Mouse (Mus musculus) bone marrow, adult 2 months (tissue): ENCODE data around the gene Arhgap23. TPM values are rescaled to one million over a fixed set of nuclear protein-coding genes. Genes with fewer than 3 reads are reported as not detected.
A peak's percentile ranks its signal among the peaks of the same experiment; 100 is the strongest.

Experiments
- H3K27ac ChIP-seq: fragments of 200-500 bp; 2 replicates; pipeline ENCODE4 v1.5.1; 2012; ENCODE audit warnings: low read depth, mild to moderate bottlenecking, control low read depth, inconsistent platforms, low read length; ENCODE audit not compliant: control insufficient read depth, poor library complexity, insufficient read depth
- H3K4me1 ChIP-seq: fragments of 200-500 bp; 2 replicates; pipeline ENCODE4 v1.6.1; 2011; ENCODE audit warnings: low read length; ENCODE audit not compliant: control insufficient read depth, insufficient read depth
- H3K4me3 ChIP-seq: fragments of 200-500 bp; replicated peaks from 2 replicates; pipeline ENCODE3; 2011; ENCODE audit warnings: mild to moderate bottlenecking, low read depth, low read length, control low read depth; ENCODE audit not compliant: control insufficient read depth
- CTCF ChIP-seq: fragments of 200-500 bp; IDR thresholded peaks from 2 replicates; pipeline ENCODE4 v1.5.1; 2011; ENCODE audit warnings: low read length, control low read depth; ENCODE audit not compliant: control insufficient read depth, insufficient read depth
- POLR2A ChIP-seq: fragments of 200-500 bp; IDR thresholded peaks from 2 replicates; pipeline ENCODE4 v1.6.1; 2011; ENCODE audit warnings: low read depth, mild to moderate bottlenecking, control low read depth, low read length, borderline replicate concordance; ENCODE audit not compliant: control insufficient read depth
- WGBS: fragments of 180-500 bp; shearing (Covaris S2); methylation state at CpG from one replicate; pipeline ENCODE4 v1.1.7; 2018; 5-methylcytosine and 5-hydroxymethylcytosine counted together
- polyA plus RNA-seq: library from polyadenylated mRNA; stranded (reverse); fragments of >200 nt; gene quantifications from 2 replicates; pipeline ENCODE4 v1.2.4, GENCODE M21; 2011; ENCODE audit warnings: low replicate concordance; ENCODE audit not compliant: missing spikeins, insufficient read depth, insufficient read length

Gene Arhgap23
- polyA plus RNA-seq, 1 experiment = 39.9 TPM

DNA sequence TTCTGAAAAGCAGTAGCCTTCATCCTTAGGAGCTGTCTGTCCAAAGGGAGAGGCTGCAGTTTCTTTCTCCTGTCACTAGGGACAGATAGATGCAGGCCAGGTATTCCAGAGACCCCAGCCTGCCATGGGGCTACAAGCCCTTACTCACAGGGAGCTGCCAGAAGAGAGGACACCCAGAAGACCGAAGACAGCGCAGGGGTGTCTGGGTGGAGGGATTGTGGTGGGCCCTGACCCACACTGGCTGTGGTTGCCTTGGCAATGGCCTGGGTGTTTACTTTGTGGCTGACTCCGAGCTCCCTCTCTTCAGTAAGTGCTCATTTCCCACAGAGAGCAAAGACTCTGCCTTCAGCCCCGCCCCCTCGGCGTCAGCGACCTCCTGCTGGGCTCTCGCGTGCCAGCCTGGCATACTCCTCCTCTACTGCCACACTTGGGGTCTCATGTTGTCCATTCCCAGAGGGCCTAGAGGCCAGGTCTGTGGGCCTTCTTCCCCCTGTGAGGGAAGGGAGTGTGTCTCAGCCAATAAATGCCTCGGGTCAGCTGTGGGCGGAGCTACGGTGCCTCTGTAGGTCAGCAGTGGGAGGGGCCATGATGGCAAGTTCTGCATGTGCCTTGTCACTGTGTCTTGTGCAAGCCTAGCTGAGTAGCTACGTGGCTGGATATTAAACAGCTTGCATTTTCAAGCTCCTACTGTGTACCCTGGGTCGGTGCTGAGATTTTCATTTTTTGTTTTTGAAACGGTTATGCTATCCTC lies 19.5 kb downstream of the Arhgap23 start:
- Histone ChIP-seq H3K27ac (peak overlapping the region; percentile 97), H3K4me1 (peaks cover 3% of the 10 kb centered on the region; the same call in 1 of the 2 replicates), H3K4me3 (peak overlapping the region; percentile 76)
- WGBS = 1% methylated on average over 15 of the region's 15 CpGs
- no peak; the same call in 1 of the 2 replicates for TF ChIP-seq CTCF
- peak; percentile 42; the same call in 1 of the 2 replicates for TF ChIP-seq POLR2A

DNA sequence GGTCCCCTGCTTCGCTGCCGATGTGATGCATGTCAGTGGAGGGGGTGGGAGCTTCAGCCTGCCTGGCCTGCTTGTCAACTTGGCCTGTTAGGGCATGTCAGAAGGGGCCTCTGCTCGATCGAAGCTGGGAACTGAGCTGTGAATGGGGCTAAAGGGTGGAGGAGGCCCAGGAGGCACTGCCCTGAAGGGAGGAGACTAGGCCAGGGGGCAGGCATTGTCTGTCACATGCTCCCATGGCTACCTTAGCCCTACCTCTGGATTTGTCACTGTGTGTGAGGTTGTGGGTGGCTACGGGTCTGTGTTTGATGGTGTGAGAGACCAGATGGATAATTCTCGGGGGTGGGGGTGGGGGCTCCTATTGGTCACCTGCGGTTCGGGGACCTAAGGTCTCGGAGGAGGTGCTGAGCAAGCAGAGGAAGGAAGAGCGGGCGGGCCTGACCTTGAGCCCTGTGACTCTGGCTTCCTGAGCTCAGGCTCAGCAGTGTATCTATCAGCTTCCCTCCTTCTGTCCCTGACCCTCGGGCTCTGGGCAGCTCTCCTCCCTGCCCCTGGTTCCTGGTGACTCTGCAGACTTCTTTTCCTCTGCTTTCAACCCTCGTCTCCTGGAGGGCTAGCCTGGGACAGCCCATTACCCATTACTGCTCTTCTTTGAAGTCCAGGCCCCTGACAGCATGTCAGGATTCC lies 20.6 kb downstream of the Arhgap23 start:
- Histone ChIP-seq H3K4me3 (peak overlapping the region; percentile 8), H3K4me1 (peaks cover 3% of the 10 kb centered on the region; the same call in 1 of the 2 replicates), H3K27ac (peak overlapping the region; percentile 82)
- 9% methylated on average over 13 of the region's 13 CpGs for WGBS
- TF ChIP-seq POLR2A (no peak; the same call in 1 of the 2 replicates), CTCF (no peak)

DNA sequence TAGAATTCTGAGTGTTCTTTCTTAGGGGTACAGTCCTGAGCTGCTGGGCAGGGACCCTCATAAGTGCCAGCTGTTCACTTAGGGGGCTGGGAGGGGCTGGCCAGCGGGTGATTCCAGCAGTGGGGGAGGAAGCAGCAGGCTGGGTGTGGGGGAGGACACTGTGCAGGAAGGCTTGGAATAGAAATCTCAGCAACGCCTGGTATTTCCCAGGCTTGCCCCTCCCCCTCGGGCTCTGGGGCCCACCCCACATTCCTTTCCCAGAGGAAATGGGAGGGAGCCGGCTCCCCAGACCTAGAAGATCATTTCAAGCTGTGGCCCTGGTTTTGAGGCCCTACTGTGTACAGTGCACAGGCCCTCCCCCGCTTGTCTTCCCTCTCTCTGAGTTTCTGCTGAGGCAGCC lies 22.4 kb downstream of the Arhgap23 start:
- H3K4me3 ChIP-seq = no peak overlapping the region
- TF ChIP-seq POLR2A (no peak), CTCF (no peak)
- H3K27ac ChIP-seq = no peak overlapping the region
- WGBS = 62% methylated on average over 5 of the region's 5 CpGs
- peaks cover 3% of the 10 kb centered on the region; the same call in 1 of the 2 replicates for H3K4me1 ChIP-seq

DNA sequence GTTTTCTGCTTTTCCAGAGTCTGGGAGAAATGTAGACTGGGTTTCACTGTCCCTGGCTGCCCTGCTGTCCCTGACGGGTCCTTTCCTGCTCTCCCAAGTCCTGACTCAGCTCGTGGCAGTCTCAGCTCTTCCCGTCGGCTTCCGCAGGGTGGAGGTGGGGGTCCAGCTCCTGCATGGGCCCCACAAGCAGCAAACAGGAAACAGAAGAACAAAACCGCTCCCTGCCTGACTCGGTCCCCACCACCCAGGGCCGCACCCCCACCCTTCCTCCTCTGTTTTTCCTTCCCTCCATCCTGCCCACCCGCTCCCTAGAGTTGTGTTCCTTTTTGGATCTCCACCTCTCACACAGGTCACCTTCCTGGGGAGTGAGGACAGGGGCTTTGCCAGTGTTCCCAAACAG lies 23.5 kb downstream of the Arhgap23 start:
- peaks cover 1% of the 10 kb centered on the region; the same call in 1 of the 2 replicates for H3K4me1 ChIP-seq
- H3K27ac ChIP-seq = no peak overlapping the region
- no peak for TF ChIP-seq CTCF
- no peak for TF ChIP-seq POLR2A
- WGBS = 23% methylated on average over 9 of the region's 9 CpGs
- no peak overlapping the region for H3K4me3 ChIP-seq

DNA sequence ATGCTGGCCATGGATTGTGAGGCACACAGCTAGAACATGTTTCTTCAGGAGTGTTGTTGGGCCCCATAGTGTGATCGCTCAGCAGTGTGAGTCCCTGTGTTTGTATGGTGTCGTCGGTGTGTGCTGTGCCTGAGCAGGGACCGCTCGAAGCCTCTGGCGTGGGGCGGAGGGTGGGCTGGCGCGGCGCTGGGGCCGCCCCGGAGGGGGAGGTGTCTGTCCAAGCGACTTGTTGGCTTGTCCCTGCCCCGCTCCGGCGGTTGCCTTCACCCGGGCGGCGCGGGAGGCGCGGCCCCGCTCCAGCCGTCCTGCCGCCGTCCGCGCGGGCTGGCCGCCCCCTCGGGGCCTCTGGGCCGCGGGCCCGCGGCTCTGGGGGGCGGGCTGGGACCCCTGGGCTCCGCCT lies 24.6 kb downstream of the Arhgap23 start:
- no peak for TF ChIP-seq CTCF
- TF ChIP-seq POLR2A = peak; percentile 91
- Histone ChIP-seq H3K27ac (peak overlapping the region; percentile 80; the same call in 1 of the 2 replicates), H3K4me1 (peaks cover 1% of the 10 kb centered on the region; the same call in 1 of the 2 replicates), H3K4me3 (peak overlapping the region; percentile 87)
- under 1% methylated on average over 37 of the region's 37 CpGs for WGBS

DNA sequence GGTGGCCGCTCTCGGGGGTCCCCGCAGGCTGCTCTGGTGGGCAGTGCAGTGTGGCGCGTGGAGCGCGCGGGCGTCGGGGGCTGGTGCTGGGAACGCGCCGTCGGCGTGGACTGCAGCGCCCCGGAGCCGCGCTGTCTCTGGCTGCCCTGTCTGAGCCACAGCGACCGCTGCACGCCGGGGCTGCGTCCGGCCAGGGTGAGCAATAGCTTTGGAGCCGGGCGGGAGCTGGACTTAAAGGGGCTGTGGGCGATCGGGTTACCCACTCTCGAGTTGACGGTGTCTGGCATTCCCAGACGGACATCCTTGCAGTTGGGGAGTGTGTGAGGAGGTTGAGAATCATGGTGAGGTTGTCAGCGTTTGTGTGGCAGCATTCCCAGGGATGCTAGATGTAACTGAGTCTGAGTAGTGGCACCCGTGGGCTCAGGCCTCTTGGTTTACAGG lies 25.1 kb downstream of the Arhgap23 start:
- peak overlapping the region; percentile 87 for H3K4me3 ChIP-seq
- peak overlapping the region; percentile 80 for H3K27ac ChIP-seq
- no peak for TF ChIP-seq POLR2A
- TF ChIP-seq CTCF = no peak
- H3K4me1 ChIP-seq = peaks cover 1% of the 10 kb centered on the region; the same call in 1 of the 2 replicates
- 1% methylated on average over 34 of the region's 34 CpGs for WGBS

DNA sequence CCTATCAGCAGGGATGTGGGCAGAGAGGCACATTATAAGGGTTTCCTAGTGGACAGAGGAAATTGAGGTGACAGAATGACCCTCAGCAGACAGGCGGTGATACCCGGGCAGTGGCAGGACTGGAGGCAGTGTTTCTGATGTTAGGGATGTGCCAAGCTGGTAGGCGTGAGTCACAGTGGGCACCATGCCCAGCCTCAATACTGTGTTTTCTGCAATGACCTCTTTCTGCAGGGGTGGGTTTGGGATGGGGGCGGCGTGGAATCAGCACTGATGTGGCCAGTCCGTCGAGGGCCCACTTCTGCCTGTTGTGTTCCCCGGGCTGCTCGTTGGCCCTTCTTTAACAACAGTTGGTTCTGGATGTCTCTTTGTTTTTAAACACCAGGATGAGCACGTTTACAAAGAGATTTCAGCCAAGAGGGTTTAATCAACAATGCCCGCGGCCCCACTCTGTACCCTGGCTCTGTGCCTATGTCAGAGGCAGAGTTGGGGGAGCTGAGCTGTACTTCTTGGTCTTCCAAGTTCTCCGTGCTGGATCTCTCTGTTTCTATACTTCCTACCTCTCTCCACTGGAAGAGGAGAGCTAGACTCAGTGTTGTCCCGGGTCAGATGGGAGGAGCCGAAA lies 25.8 kb downstream of the Arhgap23 start:
- H3K4me1 ChIP-seq = peaks cover 1% of the 10 kb centered on the region; the same call in 1 of the 2 replicates
- WGBS = 18% methylated on average over 15 of the region's 15 CpGs
- TF ChIP-seq CTCF (no peak), POLR2A (0 out of 2 replicates have a peak, but pooled peaks have one; percentile 31)
- peak overlapping the region; percentile 87 for H3K4me3 ChIP-seq
- H3K27ac ChIP-seq = peak overlapping the region; percentile 80

DNA sequence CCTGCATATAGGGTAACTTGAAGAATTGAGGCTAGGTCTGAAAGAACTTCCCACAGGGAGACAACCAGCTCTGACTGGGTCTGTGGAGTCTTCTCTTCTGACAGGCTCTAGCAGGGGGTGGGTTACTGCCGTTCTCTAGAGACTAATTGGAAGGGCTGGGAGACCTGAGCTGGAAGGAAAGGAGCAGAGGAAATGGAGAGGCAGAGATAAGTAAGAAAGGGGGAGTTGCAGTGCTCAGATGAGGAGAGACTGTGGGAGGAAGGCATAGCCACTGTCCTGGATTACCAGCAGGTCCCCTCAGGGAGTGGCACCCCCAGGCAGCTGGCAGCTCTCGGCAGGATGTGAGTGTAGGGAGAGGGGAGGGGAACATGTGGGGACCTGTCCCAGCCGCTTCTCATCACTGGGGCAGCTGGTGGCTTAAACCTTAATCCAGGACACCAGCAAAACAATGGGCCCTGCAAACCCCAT lies 26.4 kb downstream of the Arhgap23 start:
- peak overlapping the region; percentile 72 for H3K27ac ChIP-seq

More for the DNA sequence above, 26.4 kb downstream of the Arhgap23 start:
- WGBS = 18% methylated on average over 3 of the region's 3 CpGs
- Histone ChIP-seq H3K4me3 (peak overlapping the region; percentile 87), H3K4me1 (peaks cover 4% of the 10 kb centered on the region; the same call in 1 of the 2 replicates)
- peak; percentile 47; the same call in 1 of the 2 replicates for TF ChIP-seq POLR2A
- TF ChIP-seq CTCF = no peak
